Mouse (Mus musculus): ENCODE data around the gene Gm47841. TPM values are rescaled to one million over a fixed set of nuclear protein-coding genes. Genes with fewer than 3 reads are reported as not detected.

The Gm47841 gene
- polyA plus RNA-seq, 1 experiment from 2014 or later, result not detected

DNA sequence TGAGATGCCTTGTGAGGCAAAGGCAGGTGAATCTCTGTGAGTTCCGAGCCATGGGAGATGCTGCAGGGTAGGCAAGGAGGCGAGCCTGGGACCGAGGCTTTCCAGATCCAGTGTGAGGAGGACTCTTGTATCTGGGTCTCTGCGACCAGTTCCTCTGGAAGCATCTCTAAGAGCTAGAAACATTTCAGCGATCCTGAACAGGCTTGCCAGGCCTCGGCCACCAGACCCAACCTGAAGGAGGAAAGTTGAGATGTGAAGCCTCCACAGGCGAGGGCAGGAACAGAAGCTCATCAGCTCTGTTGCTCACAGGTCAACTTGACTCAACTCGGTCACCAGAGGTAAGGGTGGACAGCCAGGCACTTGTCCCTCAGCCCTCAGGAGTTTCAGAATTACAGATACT, 44.4 kb upstream of the Gm47841 start:
- DNase-seq (ENCODE audit: low spot score), result no peak
- H3K27ac ChIP-seq, result no peak overlapping the region
- no peak overlapping the region for H3K9ac ChIP-seq (ENCODE audit: low read depth, low read length)
- no peak overlapping the region for H3K4me3 ChIP-seq (replicated peaks; ENCODE audit: low read depth, low read length)
- 97% methylated on average over 8 of the region's 8 CpGs for WGBS
- TF ChIP-seq CTCF (IDR thresholded peaks at IDR 0.05; ENCODE audit: low read depth), result no peak
- no peak overlapping the region for H3K4me2 ChIP-seq (ENCODE audit: low read length)
- H3K36me3 ChIP-seq (ENCODE audit: insufficient read depth, low read length), result no peaks in the 10 kb centered on the region
- no peaks in the 10 kb centered on the region for H3K27me3 ChIP-seq (ENCODE audit: insufficient read depth, low read length)
- ATAC-seq (replicated peaks; ENCODE audit: low FRiP score, low read depth), result no peak
- peaks cover 22% of the 10 kb centered on the region for H3K4me1 ChIP-seq (replicated peaks; ENCODE audit: insufficient read depth, low read length)
- no peaks in the 10 kb centered on the region for H3K9me3 ChIP-seq (replicated peaks; ENCODE audit: low read length)

DNA sequence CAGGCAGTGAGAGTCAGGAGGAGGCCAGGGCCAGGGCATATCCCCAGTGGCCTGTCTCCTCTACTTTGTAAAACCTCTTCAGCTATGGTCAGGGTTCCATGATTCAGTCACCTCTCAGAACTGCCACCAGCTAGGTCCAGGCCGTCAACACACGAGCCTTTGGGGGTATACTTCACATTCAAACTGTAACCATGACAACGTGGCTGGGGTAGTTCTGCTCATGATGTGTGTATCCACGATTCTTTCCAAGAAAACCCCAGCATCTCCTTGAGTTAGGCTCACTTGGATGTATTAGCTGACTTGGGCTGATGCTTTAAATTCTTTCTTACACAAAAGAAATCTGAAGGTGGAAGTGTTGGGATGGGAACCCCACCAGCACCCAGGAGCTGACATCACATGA, 41.1 kb upstream of the Gm47841 start:
- WGBS, result 65% methylated on average over 4 of the region's 4 CpGs
- ATAC-seq (replicated peaks; ENCODE audit: low FRiP score, low read depth) (no peak), DNase-seq (ENCODE audit: low spot score) (no peak)
- Histone ChIP-seq H3K4me1 (replicated peaks; ENCODE audit: insufficient read depth, low read length) (peaks cover 12% of the 10 kb centered on the region), H3K4me3 (replicated peaks; ENCODE audit: low read depth, low read length) (no peak overlapping the region), H3K9ac (ENCODE audit: low read depth, low read length) (no peak overlapping the region), H3K4me2 (ENCODE audit: low read length) (no peak overlapping the region), H3K27ac (no peak overlapping the region), H3K36me3 (ENCODE audit: insufficient read depth, low read length) (no peaks in the 10 kb centered on the region), H3K9me3 (replicated peaks; ENCODE audit: low read length) (no peaks in the 10 kb centered on the region), H3K27me3 (ENCODE audit: insufficient read depth, low read length) (no peaks in the 10 kb centered on the region)
- TF ChIP-seq CTCF (IDR thresholded peaks at IDR 0.05; ENCODE audit: low read depth), result no peak

DNA sequence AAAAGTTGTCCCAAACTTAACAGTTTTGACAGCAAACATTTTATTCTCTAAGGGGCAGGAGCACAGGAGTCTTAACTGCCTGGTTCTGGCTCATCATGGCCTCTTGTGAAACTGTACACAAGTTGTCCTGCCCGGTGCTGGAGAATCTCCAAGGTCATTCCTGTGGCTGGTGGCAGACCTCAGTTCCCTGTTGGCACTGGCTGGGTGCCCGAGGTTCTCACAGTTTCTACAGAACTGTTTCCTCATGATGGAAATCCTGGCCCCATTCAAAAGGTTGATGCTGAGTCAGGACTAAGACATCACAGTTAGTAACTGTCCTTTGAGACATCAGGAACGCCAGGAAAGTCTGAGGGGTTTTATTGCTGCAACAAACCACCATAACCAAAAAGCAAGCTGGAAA, 39.8 kb upstream of the Gm47841 start:
- Histone ChIP-seq H3K27me3 (ENCODE audit: insufficient read depth, low read length) (no peaks in the 10 kb centered on the region), H3K4me1 (replicated peaks; ENCODE audit: insufficient read depth, low read length) (0 out of 2 replicates have a peak, but pooled peaks cover 2% of the 10 kb centered on the region), H3K4me3 (replicated peaks; ENCODE audit: low read depth, low read length) (no peak overlapping the region), H3K9me3 (replicated peaks; ENCODE audit: low read length) (no peaks in the 10 kb centered on the region), H3K27ac (no peak overlapping the region), H3K4me2 (ENCODE audit: low read length) (no peak overlapping the region), H3K36me3 (ENCODE audit: insufficient read depth, low read length) (no peaks in the 10 kb centered on the region), H3K9ac (ENCODE audit: low read depth, low read length) (no peak overlapping the region)
- no peak for TF ChIP-seq CTCF (IDR thresholded peaks at IDR 0.05; ENCODE audit: low read depth)
- DNase-seq (ENCODE audit: low spot score), result no peak
- ATAC-seq (replicated peaks; ENCODE audit: low FRiP score, low read depth), result no peak
- 66% methylated on average over 3 of the region's 3 CpGs for WGBS

DNA sequence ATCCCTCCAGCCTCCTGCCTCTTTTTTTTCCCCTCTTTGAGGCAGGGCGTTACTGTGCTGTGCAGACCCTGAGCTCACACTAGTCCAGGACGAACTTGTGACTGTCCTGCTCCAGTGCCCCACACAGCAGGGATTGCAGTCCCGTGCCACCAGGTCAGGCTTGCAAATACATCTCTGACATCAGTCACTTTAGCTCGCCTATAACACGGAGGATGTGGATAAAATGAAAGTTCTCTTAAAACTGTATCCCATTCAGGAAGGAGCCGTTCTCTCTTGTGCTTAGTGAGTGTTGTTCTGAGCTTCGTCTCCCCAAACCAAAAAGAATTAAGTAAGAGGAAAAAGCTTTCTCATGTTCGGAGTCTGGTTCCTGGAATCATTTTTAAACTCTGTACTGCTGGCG, 39.3 kb upstream of the Gm47841 start:
- ATAC-seq (replicated peaks; ENCODE audit: low FRiP score, low read depth) (no peak), DNase-seq (ENCODE audit: low spot score) (no peak)
- H3K4me3 ChIP-seq (replicated peaks; ENCODE audit: low read depth, low read length), result no peak overlapping the region
- H3K36me3 ChIP-seq (ENCODE audit: insufficient read depth, low read length), result no peaks in the 10 kb centered on the region
- H3K4me2 ChIP-seq (ENCODE audit: low read length), result no peak overlapping the region
- H3K27ac ChIP-seq, result no peak overlapping the region
- no peak for TF ChIP-seq CTCF (IDR thresholded peaks at IDR 0.05; ENCODE audit: low read depth)
- H3K9ac ChIP-seq (ENCODE audit: low read depth, low read length), result no peak overlapping the region
- 0 out of 2 replicates have a peak, but pooled peaks cover 5% of the 10 kb centered on the region for H3K4me1 ChIP-seq (replicated peaks; ENCODE audit: insufficient read depth, low read length)
- H3K9me3 ChIP-seq (replicated peaks; ENCODE audit: low read length), result no peaks in the 10 kb centered on the region
- WGBS, result 51% methylated on average over 9 of the region's 9 CpGs
- H3K27me3 ChIP-seq (ENCODE audit: insufficient read depth, low read length), result no peaks in the 10 kb centered on the region

DNA sequence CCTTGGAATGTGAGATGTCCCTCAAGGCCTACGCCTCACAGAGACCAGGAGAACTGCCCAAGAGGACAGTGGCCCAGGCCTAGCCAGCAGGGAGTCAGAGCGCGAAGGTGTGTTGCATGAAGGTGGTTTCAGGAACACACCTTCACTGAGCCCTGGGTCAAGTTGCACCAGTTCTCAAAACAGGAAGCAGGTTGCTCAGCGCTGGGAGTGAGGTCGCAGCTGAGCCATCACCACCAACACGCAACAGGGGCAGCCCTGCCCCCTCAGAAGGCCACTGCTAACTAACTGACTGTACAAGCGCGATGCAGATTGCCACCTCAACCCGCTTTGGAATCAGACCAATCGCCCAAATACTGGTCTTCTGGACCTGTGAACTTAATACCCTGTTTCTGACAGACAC, 37.3 kb upstream of the Gm47841 start:
- no peak for ATAC-seq (replicated peaks; ENCODE audit: low FRiP score, low read depth)
- no peaks in the 10 kb centered on the region for H3K27me3 ChIP-seq (ENCODE audit: insufficient read depth, low read length)
- no peak for DNase-seq (ENCODE audit: low spot score)
- H3K27ac ChIP-seq, result no peak overlapping the region
- H3K4me2 ChIP-seq (ENCODE audit: low read length), result no peak overlapping the region
- H3K4me1 ChIP-seq (replicated peaks; ENCODE audit: insufficient read depth, low read length), result peaks cover 15% of the 10 kb centered on the region; the same call in 1 of the 2 replicates
- H3K36me3 ChIP-seq (ENCODE audit: insufficient read depth, low read length), result no peaks in the 10 kb centered on the region
- no peak overlapping the region for H3K9ac ChIP-seq (ENCODE audit: low read depth, low read length)
- no peaks in the 10 kb centered on the region for H3K9me3 ChIP-seq (replicated peaks; ENCODE audit: low read length)
- TF ChIP-seq CTCF (IDR thresholded peaks at IDR 0.05; ENCODE audit: low read depth), result no peak
- H3K4me3 ChIP-seq (replicated peaks; ENCODE audit: low read depth, low read length), result no peak overlapping the region
- 62% methylated on average over 10 of the region's 10 CpGs for WGBS

DNA sequence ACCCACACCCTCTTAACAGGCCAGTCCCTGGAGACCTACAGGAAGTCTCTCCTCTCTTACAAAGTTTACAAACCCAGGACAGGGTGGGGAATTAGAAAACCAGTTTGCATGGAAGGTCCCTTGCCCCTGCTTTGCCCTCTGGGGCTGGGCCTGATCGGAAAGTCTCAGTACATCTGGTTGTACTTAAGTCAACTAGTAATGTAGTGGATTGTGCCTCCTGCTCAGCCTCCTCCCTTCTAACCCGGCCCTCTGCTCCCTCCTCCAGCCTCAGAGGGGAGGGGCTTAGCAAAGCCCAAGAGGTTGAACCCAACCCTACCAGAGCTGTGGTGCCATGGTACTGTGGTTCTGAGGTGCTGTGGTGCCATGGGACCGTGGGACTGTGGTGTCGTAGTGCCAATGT, 35.0 kb upstream of the Gm47841 start:
- no peak overlapping the region for H3K4me3 ChIP-seq (replicated peaks; ENCODE audit: low read depth, low read length)
- no peak for DNase-seq (ENCODE audit: low spot score)
- H3K9me3 ChIP-seq (replicated peaks; ENCODE audit: low read length), result no peaks in the 10 kb centered on the region
- H3K4me2 ChIP-seq (ENCODE audit: low read length), result no peak overlapping the region
- no peak overlapping the region for H3K27ac ChIP-seq
- ATAC-seq (replicated peaks; ENCODE audit: low FRiP score, low read depth), result no peak
- no peak overlapping the region for H3K9ac ChIP-seq (ENCODE audit: low read depth, low read length)
- no peaks in the 10 kb centered on the region for H3K27me3 ChIP-seq (ENCODE audit: insufficient read depth, low read length)
- TF ChIP-seq CTCF (IDR thresholded peaks at IDR 0.05; ENCODE audit: low read depth), result no peak
- peaks cover 22% of the 10 kb centered on the region; the same call in 1 of the 2 replicates for H3K4me1 ChIP-seq (replicated peaks; ENCODE audit: insufficient read depth, low read length)
- WGBS, result 48% methylated on average over 4 of the region's 4 CpGs
- H3K36me3 ChIP-seq (ENCODE audit: insufficient read depth, low read length), result no peaks in the 10 kb centered on the region

DNA sequence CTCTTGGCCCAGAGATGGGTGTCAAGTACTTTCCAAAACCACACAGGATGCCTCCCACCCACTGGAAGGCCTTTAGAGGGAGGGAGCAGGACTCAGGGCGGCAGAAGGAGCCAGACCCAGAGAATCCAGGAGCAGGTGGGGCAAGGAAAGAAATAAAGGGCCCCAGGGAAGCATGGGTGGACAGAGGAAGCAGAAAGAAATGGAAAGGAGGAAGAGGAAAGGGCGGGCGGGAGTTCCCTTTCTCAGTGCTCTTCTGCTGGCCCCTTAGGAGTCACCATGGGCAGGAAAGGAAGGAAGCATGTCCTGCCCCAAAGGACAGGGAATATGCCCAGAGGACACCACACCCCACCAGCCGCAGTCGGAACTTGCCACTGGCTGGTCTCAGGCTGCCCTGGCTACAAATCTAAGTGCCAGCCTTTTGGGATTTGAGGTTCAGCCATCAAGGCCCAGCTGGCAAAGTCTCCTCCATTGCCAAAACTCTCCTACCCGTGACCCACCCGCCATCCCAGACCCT, 33.9 kb upstream of the Gm47841 start:
- H3K4me3 ChIP-seq (replicated peaks; ENCODE audit: low read depth, low read length), result no peak overlapping the region
- DNase-seq (ENCODE audit: low spot score), result no peak
- no peak for ATAC-seq (replicated peaks; ENCODE audit: low FRiP score, low read depth)
- H3K36me3 ChIP-seq (ENCODE audit: insufficient read depth, low read length), result no peaks in the 10 kb centered on the region
- no peak overlapping the region for H3K27ac ChIP-seq
- H3K27me3 ChIP-seq (ENCODE audit: insufficient read depth, low read length), result no peaks in the 10 kb centered on the region
- H3K9me3 ChIP-seq (replicated peaks; ENCODE audit: low read length), result no peaks in the 10 kb centered on the region
- peaks cover 32% of the 10 kb centered on the region for H3K4me1 ChIP-seq (replicated peaks; ENCODE audit: insufficient read depth, low read length)
- 69% methylated on average over 6 of the region's 7 CpGs for WGBS
- H3K4me2 ChIP-seq (ENCODE audit: low read length), result no peak overlapping the region
- no peak for TF ChIP-seq CTCF (IDR thresholded peaks at IDR 0.05; ENCODE audit: low read depth)
- H3K9ac ChIP-seq (ENCODE audit: low read depth, low read length), result no peak overlapping the region

Measured in kidney, postnatal 0 days (tissue).